Mouse (Mus musculus) limb, embryonic 11.5 days (tissue): ENCODE measurements around the gene Olfr488. TPM values are rescaled to one million over a fixed set of nuclear protein-coding genes. Genes with fewer than 3 reads are reported as not detected.
"Not testable (repeated sequence)": the region's sequence is repeated elsewhere in the genome, so short reads cannot be mapped to it uniquely, and the experiment has no call there.

Experiments
- ATAC-seq: fragments of 200-750 bp; cut with Nextera tagmentation; 2 replicates; pipeline ENCODE4 v1.8.0; 2017; ENCODE audit warnings: low read depth; ENCODE audit not compliant: insufficient number of reproducible peaks, low FRiP score, low TSS enrichment
- DNase-seq: peaks from one replicate; pipeline ENCODE4 v3.0.0-alpha.2; 2015; ENCODE audit warnings: low spot score
- H3K27ac ChIP-seq: fragments of 300-500 bp; sonication (generic); replicated peaks from 2 replicates; pipeline ENCODE4 v1.5.1; 2014; ENCODE audit warnings: low read depth, mild to moderate bottlenecking, low read length
- H3K27me3 ChIP-seq: fragments of 300-500 bp; sonication (generic); 2 replicates; pipeline ENCODE4 v1.6.1; 2014; ENCODE audit warnings: mild to moderate bottlenecking, low read length, mixed read lengths; ENCODE audit not compliant: control insufficient read depth, insufficient read depth
- H3K36me3 ChIP-seq: fragments of 300-500 bp; sonication (generic); 2 replicates; pipeline ENCODE4 v1.6.1; 2014; ENCODE audit warnings: mild to moderate bottlenecking, low read length, moderate library complexity, mixed read lengths; ENCODE audit not compliant: control insufficient read depth, insufficient read depth
- H3K4me1 ChIP-seq: fragments of 300-500 bp; sonication (generic); 2 replicates; pipeline ENCODE4 v1.6.1; 2014; ENCODE audit warnings: low read length, mixed read lengths; ENCODE audit not compliant: control insufficient read depth, insufficient read depth
- H3K4me2 ChIP-seq: fragments of 300-500 bp; sonication (generic); 2 replicates; pipeline ENCODE4 v1.6.1; 2014; ENCODE audit warnings: low read depth, mild to moderate bottlenecking, moderate library complexity; ENCODE audit not compliant: severe bottlenecking
- H3K4me3 ChIP-seq: fragments of 300-500 bp; sonication (generic); 2 replicates; pipeline ENCODE4 v1.5.1; 2014; ENCODE audit warnings: low read depth, low read length
- H3K9ac ChIP-seq: fragments of 300-500 bp; sonication (generic); 2 replicates; pipeline ENCODE4 v1.6.1; 2014; ENCODE audit warnings: mild to moderate bottlenecking, low read length
- H3K9me3 ChIP-seq: fragments of 300-500 bp; sonication (generic); 2 replicates; pipeline ENCODE4 v1.6.1; 2016; ENCODE audit warnings: low read length; ENCODE audit not compliant: control insufficient read depth
- WGBS: fragments of 180-500 bp; shearing (Covaris S2); extraction: QIAGEN DNeasy Blood & Tissue Kit; methylation state at CpG from one replicate; pipeline ENCODE4 v1.1.7; 2014; 5-methylcytosine and 5-hydroxymethylcytosine counted together
- polyA plus RNA-seq: library from polyadenylated mRNA; unstranded; fragments of >200 nt; fragmentation: Nextera tagmentation; extraction: Ambion mirVana; gene quantifications from 2 replicates; pipeline ENCODE4 v1.2.1, GENCODE M21; 2014

Olfr488 gene
- polyA plus RNA-seq = not detected in 2 replicates

DNA sequence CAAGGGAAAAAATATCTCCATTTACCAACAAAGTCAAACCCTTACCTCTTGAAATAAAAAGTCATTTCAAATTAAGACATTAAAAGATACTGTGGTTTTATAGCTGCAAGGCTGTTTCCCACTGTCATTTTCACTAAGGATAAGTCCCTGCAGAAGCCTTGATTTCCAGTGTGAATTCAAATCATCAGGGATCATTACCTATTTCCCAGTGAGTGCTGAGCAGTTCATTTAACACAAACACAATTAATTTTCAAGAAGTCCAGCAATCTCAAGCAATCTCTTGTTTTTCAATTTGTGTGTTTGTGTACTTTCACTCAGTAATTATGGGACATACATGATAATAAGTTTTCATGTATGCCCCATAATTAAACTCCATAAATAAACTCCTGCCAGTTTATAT, at the start of gene Olfr488:
Olfr488 (minus strand) TSS at position 101 of the 400 bp plus-strand sequence.
- no peak for DNase-seq
- Histone ChIP-seq H3K4me2 (no peak within 1 kb of the TSS), H3K4me1 (no peaks in the 10 kb centered on the region), H3K4me3 (no peak within 1 kb of the TSS), H3K36me3 (no peaks in the 10 kb centered on the region), H3K9me3 (no peaks in the 10 kb centered on the region), H3K27me3 (no peaks in the 10 kb centered on the region), H3K9ac (no peak within 1 kb of the TSS), H3K27ac (no peak within 1 kb of the TSS)
- ATAC-seq = no peak

DNA sequence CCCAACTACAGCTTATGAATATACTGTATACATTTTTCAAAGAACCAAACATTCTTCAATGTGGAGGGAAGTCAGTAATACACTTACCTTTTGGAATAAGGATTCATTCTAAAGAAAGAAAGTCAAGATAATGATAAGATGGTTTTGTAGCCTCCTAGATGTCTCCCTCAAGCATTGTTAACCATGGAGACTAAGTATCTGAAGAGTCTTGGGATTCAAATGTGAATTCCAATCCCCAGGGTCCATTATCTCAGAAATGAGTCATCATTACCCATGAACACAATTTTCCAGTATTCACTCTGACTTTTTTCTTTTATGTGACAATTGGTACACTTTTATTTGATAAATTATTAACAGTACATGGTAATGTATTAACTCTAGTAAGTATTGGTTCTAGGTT, 30.7 kb upstream of the Olfr488 start, which contains the start of gene Olfr490:
Olfr490 (minus strand) TSS at position 101 of the 400 bp plus-strand sequence.
- H3K9me3 ChIP-seq = no peaks in the 10 kb centered on the region
- H3K9ac ChIP-seq = no peak within 1 kb of the TSS
- no peak within 1 kb of the TSS for H3K27ac ChIP-seq
- no peaks in the 10 kb centered on the region for H3K4me1 ChIP-seq
- H3K36me3 ChIP-seq = no peaks in the 10 kb centered on the region
- DNase-seq (no peak), ATAC-seq (no peak)
- no peaks in the 10 kb centered on the region for H3K27me3 ChIP-seq
- no peak within 1 kb of the TSS for H3K4me2 ChIP-seq
- H3K4me3 ChIP-seq = no peak within 1 kb of the TSS

DNA sequence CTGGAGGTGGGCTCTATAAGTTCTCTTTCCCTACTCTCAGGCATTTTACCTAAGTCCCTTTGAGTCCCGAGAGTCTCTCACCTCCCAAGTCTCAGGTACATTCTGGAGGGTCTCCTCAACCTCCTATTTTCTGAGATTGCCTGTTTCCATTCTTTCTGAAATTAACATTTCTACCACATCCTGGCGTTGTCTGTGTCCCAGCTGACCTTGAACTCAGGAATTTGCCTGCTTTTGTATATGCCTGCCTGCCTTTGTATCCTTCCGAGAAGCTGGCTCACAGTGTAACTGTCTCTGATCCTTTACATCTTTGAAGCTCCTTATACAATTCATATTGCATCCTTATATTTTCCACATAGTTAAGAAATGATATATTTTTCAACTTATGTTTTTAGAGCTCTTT, 24.6 kb downstream of the Olfr488 start:
- H3K9ac ChIP-seq = no peak overlapping the region
- whole genome bisulfite sequencing = 80% methylated on average over 3 of the region's 3 CpGs

DNA sequence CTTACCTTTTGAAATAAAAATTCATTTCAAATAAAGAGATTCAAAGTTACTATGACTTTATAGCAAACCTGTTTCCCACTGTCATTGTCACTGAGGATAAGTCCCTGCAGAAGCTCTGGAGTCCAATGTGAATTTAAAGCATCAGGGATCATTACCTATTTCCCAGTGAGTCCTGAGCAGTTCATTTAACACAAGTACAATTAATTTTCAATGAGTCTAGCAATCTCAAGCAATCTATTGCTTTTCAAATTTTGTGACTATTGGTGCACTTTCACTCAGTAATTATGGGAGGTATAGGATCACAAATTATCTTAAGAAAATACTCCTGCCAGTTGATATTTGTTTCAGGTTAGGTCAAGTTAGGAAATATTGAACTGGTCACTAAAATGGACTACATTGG, 43.6 kb downstream of the Olfr488 start, which contains the start of gene Olfr487:
Olfr487 (minus strand) TSS at position 101 of the 400 bp plus-strand sequence.
- not testable (repeated sequence) for H3K4me3 ChIP-seq, H3K27ac ChIP-seq, H3K4me2 ChIP-seq, H3K27me3 ChIP-seq, H3K4me1 ChIP-seq, ATAC-seq, H3K36me3 ChIP-seq, DNase-seq, H3K9ac ChIP-seq, H3K9me3 ChIP-seq

More for the DNA sequence above, 24.6 kb downstream of the Olfr488 start:
- no peaks in the 10 kb centered on the region for H3K9me3 ChIP-seq
- DNase-seq (no peak), ATAC-seq (no peak)
- no peaks in the 10 kb centered on the region for H3K36me3 ChIP-seq
- H3K27ac ChIP-seq = no peak overlapping the region
- H3K4me1 ChIP-seq = no peaks in the 10 kb centered on the region
- no peak overlapping the region for H3K4me2 ChIP-seq
- H3K27me3 ChIP-seq = no peaks in the 10 kb centered on the region
- H3K4me3 ChIP-seq = no peak overlapping the region

Other genes with a start within 250 kb of the Olfr488 start
- not detected in 2 replicates for gene Olfr478, start 224.4 kb downstream of the Olfr488 start, polyA plus RNA-seq
- gene Olfr479, start 207.7 kb downstream of the Olfr488 start, polyA plus RNA-seq = not detected in 2 replicates
- gene Olfr480, start 191.0 kb downstream of the Olfr488 start, polyA plus RNA-seq = not detected in 2 replicates
- gene Olfr481, start 178.5 kb downstream of the Olfr488 start, polyA plus RNA-seq = not detected in 2 replicates
- 0.07 TPM in 1 of 2 replicates, not detected in the other for gene Olfr482, start 160.8 kb downstream of the Olfr488 start, polyA plus RNA-seq
- not detected in 2 replicates for gene Olfr483, start 157.5 kb downstream of the Olfr488 start, polyA plus RNA-seq
- gene Olfr484, start 130.9 kb downstream of the Olfr488 start, polyA plus RNA-seq = not detected in 2 replicates
- not detected in 2 replicates for gene Olfr485, start 98.5 kb downstream of the Olfr488 start, polyA plus RNA-seq
- gene Olfr486, start 85.6 kb downstream of the Olfr488 start, polyA plus RNA-seq = not detected in 2 replicates
- gene Olfr487, start 43.7 kb downstream of the Olfr488 start, polyA plus RNA-seq = not detected in 2 replicates
- gene Olfr490, start 30.6 kb upstream of the Olfr488 start, polyA plus RNA-seq = not detected in 2 replicates
- gene Olfr491, start 55.1 kb upstream of the Olfr488 start, polyA plus RNA-seq = not detected in 2 replicates
- gene Olfr492, start 65.3 kb upstream of the Olfr488 start, polyA plus RNA-seq = not detected in 2 replicates
- gene Olfr493, start 88.6 kb upstream of the Olfr488 start, polyA plus RNA-seq = not detected in 2 replicates
- gene Olfr494, start 107.0 kb upstream of the Olfr488 start, polyA plus RNA-seq = not detected in 2 replicates
- not detected in 2 replicates for gene Olfr495, start 134.8 kb upstream of the Olfr488 start, polyA plus RNA-seq
- gene Olfr497, start 162.1 kb upstream of the Olfr488 start, polyA plus RNA-seq = not detected in 2 replicates
- gene Olfr498, start 207.0 kb upstream of the Olfr488 start, polyA plus RNA-seq = not detected in 2 replicates